Mouse (Mus musculus): ENCODE measurements around the gene Wnt16.

Gene Wnt16

GRCm38 (mm10) chr6:22327091-22327490, 39.1 kb downstream of the Wnt16 start:
- no peak for DNase-seq

DNA sequence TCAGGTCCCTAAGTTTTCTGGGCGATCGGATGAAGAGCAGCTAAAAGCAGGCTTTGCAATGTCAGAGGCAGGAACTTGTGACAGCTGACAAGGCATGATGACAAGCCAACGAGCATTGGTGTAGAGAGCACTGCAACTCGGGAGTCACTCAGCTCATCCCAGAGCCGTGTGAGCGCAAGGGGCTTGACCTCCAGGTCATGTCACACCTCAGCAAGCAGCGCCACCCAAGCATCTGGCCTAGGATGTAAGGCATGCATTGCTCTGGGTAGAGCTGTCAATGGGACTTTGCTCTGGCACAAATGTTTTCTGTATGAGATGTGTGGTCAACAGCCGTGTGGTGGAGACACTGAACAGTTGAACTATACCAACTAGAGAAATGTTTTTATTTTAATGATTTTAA, 39.9 kb downstream of the Wnt16 start:
- no peak for DNase-seq

GRCm38 (mm10) chr6:22330169-22330960, 42.3 kb downstream of the Wnt16 start:
- no peak for DNase-seq

- no peak for DNase-seq
These were observed 44.5 kb downstream of the Wnt16 start for GRCm38 (mm10) chr6:22332548-22332947.

- no peak for DNase-seq
These were observed 51.9 kb downstream of the Wnt16 start for GRCm38 (mm10) chr6:22339763-22340542.

GRCm38 (mm10) chr6:22340779-22341178, 52.8 kb downstream of the Wnt16 start:
- no peak for DNase-seq

DNA sequence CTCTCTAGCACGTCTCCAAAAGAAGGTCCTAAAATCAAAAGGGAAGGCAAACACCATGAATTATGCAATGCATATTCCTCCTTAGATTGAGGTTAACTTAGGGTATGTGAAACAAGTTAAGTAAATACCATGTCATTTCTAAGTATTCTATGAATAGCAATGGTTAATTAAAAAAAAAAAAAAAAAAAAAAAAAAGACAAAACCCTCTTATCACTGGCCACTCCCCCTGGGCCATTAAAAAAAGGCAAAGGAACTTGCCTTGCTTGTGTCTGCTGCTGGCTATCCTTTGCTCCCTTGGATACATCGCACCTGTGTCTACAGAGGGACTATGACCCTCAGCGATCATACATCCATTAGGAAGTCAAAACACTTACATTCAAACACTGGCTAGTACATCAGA, 55.3 kb downstream of the Wnt16 start:
- no peak for DNase-seq

DNA sequence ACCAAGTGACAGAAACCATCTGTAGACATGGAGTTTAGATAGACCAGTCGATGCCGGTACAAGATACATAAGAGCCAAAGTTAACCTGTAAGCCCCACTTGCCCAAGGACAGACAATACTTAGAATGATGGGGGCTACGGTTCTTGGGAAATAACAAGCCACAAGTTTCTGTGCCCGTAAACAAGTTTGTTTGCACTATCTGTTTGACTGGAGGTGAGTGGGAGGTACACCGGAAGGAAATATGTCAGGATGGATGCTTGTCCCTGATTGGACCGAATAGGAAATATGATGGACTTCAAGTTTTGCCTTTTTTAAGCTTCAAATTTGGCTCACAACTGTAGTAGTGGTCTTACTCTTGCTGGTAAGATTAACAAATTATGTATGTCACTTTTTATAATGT, 55.7 kb downstream of the Wnt16 start:
- no peak for DNase-seq

- DNase-seq: no peak
These were observed 56.4 kb downstream of the Wnt16 start for GRCm38 (mm10) chr6:22344443-22344842.

DNA sequence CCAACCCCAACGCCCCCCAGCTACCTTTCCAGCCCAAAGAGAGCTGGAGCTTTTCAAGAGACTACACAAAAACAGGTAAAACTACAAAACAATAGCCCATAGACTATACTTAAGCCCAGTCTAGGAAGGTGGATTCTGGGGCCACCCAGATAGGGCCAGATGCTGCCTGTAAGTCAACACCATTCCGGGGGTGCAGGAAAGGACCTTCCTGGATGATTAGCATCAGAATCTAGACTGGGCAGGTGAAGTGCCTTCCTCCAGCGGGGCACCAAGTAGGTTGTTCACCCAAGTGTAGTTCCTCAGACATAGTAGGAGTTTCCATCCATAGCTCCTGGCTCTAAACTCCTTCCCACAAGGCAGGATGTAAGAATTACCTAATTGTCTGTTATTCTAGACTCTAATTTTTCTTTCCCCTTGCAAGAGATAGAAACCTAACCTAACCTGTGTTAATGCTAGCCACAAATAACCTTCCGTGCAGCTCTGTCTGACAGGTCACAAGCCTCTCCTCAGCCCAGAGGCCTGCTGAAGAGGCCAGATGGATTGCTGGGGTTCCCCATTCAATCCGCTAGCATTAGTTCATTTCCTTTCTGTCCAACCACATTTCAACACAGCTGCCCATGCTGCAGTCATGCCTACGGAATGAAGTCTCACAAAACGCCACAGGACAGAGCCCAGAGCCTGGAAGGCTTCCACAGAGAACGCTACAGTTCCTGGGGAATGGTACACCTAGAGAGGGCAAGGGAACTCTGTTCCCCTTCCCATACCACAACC, 59.3 kb downstream of the Wnt16 start:
- DNase-seq: no peak

All from cerebellum, postnatal 10 days (tissue).